ENCODE assay signal across 8 mouse cellular contexts in the genomic region with DNA sequence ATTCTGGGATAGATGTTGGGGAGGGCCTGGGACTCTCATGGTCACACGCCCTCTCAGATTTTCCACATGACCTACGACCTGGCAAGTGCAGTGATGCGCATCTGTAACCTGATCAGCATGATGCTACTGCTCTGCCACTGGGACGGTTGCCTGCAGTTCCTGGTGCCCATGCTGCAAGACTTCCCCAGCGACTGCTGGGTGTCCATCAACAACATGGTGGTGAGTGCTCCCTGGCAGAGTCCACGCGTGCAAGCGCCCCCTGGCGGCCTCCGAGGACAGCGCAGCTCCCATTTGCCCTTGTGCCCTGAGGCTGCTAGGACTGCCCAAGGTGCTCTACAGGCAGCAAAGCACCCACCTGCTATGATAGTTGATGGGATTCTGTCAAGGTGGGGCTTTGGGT. TPM values are rescaled to one million over a fixed set of nuclear protein-coding genes. Genes with fewer than 3 reads are reported as not detected.
DNase-seq lines count a peak whose midpoint lies in the region; ATAC-seq lines count a peak whose summit lies in the region.

No protein-coding gene starts in this region.

- ATAC-seq in liver, embryonic 16.5 days (ENCODE audit: low read depth) = peak; percentile 68; the same call in 1 of the 2 replicates

- intact Hi-C loops in gastrocnemius, postnatal 36 days (cut with DNase I) = no loop called here

- no peaks in the 10 kb centered on the region for H3K9me3 ChIP-seq in liver, embryonic 16.5 days (replicated peaks; ENCODE audit: control insufficient read depth, low read length)

- H3K27ac ChIP-seq in liver, embryonic 16.5 days (ENCODE audit: low read length) = no peak overlapping the region

- H3K4me2 ChIP-seq in liver, embryonic 16.5 days (ENCODE audit: low read depth, low read length) = no peak overlapping the region

- no peaks in the 10 kb centered on the region; the same call in 1 of the 2 replicates for H3K27me3 ChIP-seq in liver, embryonic 16.5 days (ENCODE audit: control insufficient read depth, insufficient read depth, low read depth, low read length)

- 31% methylated on average over 11 of the region's 11 CpGs for WGBS in liver, embryonic 16.5 days (ENCODE audit: insufficient replicate concordance)

- H3K4me1 ChIP-seq in liver, embryonic 16.5 days (ENCODE audit: control insufficient read depth, low read depth, low read length) = no peaks in the 10 kb centered on the region

- H3K9ac ChIP-seq in liver, embryonic 16.5 days (ENCODE audit: low read depth, low read length) = no peak overlapping the region

- H3K36me3 ChIP-seq in liver, embryonic 16.5 days (ENCODE audit: control insufficient read depth, insufficient read depth) = no peaks in the 10 kb centered on the region

- H3K4me3 ChIP-seq in liver, embryonic 16.5 days (ENCODE audit: low read depth, low read length) = no peak overlapping the region

- peak; percentile 69 to 84 for DNase-seq in adrenal gland, adult (ENCODE audit: inconsistent age in 2 of 2, low spot score in 1 of 2)
- no peak for DNase-seq in adrenal gland, adult 8-10 months
- peak; percentile 67 for DNase-seq in spleen, adult 12 weeks (ENCODE audit: low spot score)
- DNase-seq in spleen, postnatal 36 days (ENCODE audit: low spot score in 2 of 2) = no peak
- DNase-seq in gastrocnemius, postnatal 36 days = peak; percentile 40 to 48
- DNase-seq in spleen, postnatal 14 days (ENCODE audit: low spot score in 2 of 2) = peak; percentile 55 to 69
- DNase-seq in ovary, adult 18-20 months (ENCODE audit: low spot score) = no peak

RNA-seq across cellular contexts. Expression of a gene that starts 9.7 kb away (rescaled TPM):
- total RNA-seq in adrenal gland, adult 8-10 months (2022) = 10 to 100 TPM in 2 of 4 experiments, 1 to 10 TPM in 2; 8.1 to 10.9 (median 10.3) TPM
- total RNA-seq in gastrocnemius, postnatal 36 days (2021) = under 1 TPM; 0.72 to 0.79 TPM
- not detected in 2 replicates for polyA plus RNA-seq in liver, embryonic 16.5 days (2015; fragmentation: Nextera tagmentation; extraction: Ambion mirVana)

RNA-seq across cellular contexts. Expression of a gene that starts 20.3 kb away (rescaled TPM):
- total RNA-seq in adrenal gland, adult 8-10 months (2022) = 10 to 100 TPM; 58.5 to 79.0 (median 70.8) TPM
- 10 to 100 TPM; 29.4 to 33.2 TPM for total RNA-seq in gastrocnemius, postnatal 36 days (2021)
- polyA plus RNA-seq in liver, embryonic 16.5 days (2015; fragmentation: Nextera tagmentation; extraction: Ambion mirVana) = 13.4 and 14.4 TPM in 2 replicates

RNA-seq across cellular contexts. Expression of a gene that starts 21.8 kb away (rescaled TPM):
- 100 to 1,000 TPM; 578 to 598 (median 581) TPM for total RNA-seq in adrenal gland, adult 8-10 months (2022)
- total RNA-seq in gastrocnemius, postnatal 36 days (2021) = 100 to 1,000 TPM; 528 to 635 TPM
- 924 and 947 TPM in 2 replicates for polyA plus RNA-seq in liver, embryonic 16.5 days (2015; fragmentation: Nextera tagmentation; extraction: Ambion mirVana)

RNA-seq across cellular contexts. Expression of a gene that starts 28.8 kb away (rescaled TPM):
- total RNA-seq in adrenal gland, adult 8-10 months (2022) = 1 to 10 TPM in 2 of 4 experiments, under 1 TPM in 1, not detected in 1; 0.38 to 1.2 (median 1.1) TPM
- not detected for total RNA-seq in gastrocnemius, postnatal 36 days (2021)
- polyA plus RNA-seq in liver, embryonic 16.5 days (2015; fragmentation: Nextera tagmentation; extraction: Ambion mirVana) = not detected in 2 replicates

RNA-seq across cellular contexts. Expression of a gene that starts 37.3 kb away (rescaled TPM):
- total RNA-seq in adrenal gland, adult 8-10 months (2022) = 1 to 10 TPM; 1.2 to 2.2 (median 1.7) TPM
- 1 to 10 TPM; 4.4 to 6.0 TPM for total RNA-seq in gastrocnemius, postnatal 36 days (2021)
- polyA plus RNA-seq in liver, embryonic 16.5 days (2015; fragmentation: Nextera tagmentation; extraction: Ambion mirVana) = 0.15 and 0.22 TPM in 2 replicates

Comparison
In these comparisons a context has a peak if more than half of its experiments do, and no peak if none do; other contexts are left out.
1. DNase-seq: peak in adrenal gland, adult (2 of 2), spleen, adult 12 weeks (single experiment), gastrocnemius, postnatal 36 days (2 of 2) and spleen, postnatal 14 days (2 of 2); none in adrenal gland, adult 8-10 months (single experiment), spleen, postnatal 36 days (0 of 2) and ovary, adult 18-20 months (single experiment).
2. RNA of a gene that starts 9.7 kb away (total RNA-seq): 8.1 to 10.9 TPM in adrenal gland, adult 8-10 months; 0.72 to 0.79 TPM in gastrocnemius, postnatal 36 days; every median in the first group is over 4 times any median in the second.